Mouse (Mus musculus): ENCODE measurements at regions not wholly inside any gene's neighbourhood (a gene's known extent, or its start where the extent isn't known, plus 50 kb on each side); places are given as distances from the start of the nearest gene placed in this dataset.

DNA sequence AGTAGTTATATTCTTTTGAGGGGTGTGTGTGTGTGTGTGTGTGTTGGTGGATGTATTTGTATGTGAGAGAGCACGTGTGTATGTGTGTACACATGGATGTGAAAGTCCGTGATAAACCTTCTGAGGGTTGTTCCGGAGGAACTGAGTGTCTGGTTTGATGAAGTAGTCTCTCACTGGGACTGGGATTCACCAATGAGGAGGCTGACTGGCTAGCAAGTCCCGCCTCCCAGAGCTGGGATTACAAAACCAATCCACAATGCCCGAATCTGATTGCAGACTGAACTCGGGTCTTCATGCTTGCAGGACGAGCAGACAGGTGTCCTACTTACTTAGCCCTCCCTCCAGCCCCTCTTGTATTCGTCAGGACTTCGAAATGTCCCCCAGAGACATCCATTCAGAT is 289.8 kb downstream of the Cbln4 start:
- Histone ChIP-seq H3K4me2 (ENCODE audit: low read depth) (no peak overlapping the region), H3ac (ENCODE audit: control insufficient read depth, insufficient read length) (no peak overlapping the region), H3K36me3 (ENCODE audit: control insufficient read depth, insufficient read depth) (no peaks in the 10 kb centered on the region), H3K27me3 (ENCODE audit: control insufficient read depth, insufficient read depth, insufficient read length) (no peaks in the 10 kb centered on the region), H3K4me3 (no peak overlapping the region), H3K79me2 (ENCODE audit: control insufficient read depth, insufficient read depth) (no peaks in the 10 kb centered on the region)
- no peak for TF ChIP-seq TCF3 (IDR thresholded peaks at IDR 0.05; ENCODE audit: insufficient read length, low read depth)
- no peak for TF ChIP-seq CEBPB (IDR thresholded peaks at IDR 0.05; ENCODE audit: insufficient read depth, poor library complexity, severe bottlenecking)
- no peak for TF ChIP-seq MYOG (IDR thresholded peaks at IDR 0.05; ENCODE audit: control insufficient read depth in 1 of 3, insufficient read depth in 1 of 3, insufficient read length in 2 of 3, low read depth in 2 of 3)
- no peak for TF ChIP-seq POLR2AphosphoS2 (IDR thresholded peaks at IDR 0.05; ENCODE audit: insufficient read length, low read depth)
- no peak for TF ChIP-seq MAX (IDR thresholded peaks at IDR 0.05; ENCODE audit: low read depth)
- no peak for TF ChIP-seq TCF12 (IDR thresholded peaks at IDR 0.05; ENCODE audit: insufficient read depth, poor library complexity, severe bottlenecking)
- no peak for TF ChIP-seq REST (IDR thresholded peaks at IDR 0.05; ENCODE audit: insufficient read depth, insufficient read length)
- no peak for TF ChIP-seq E2F4 (IDR thresholded peaks at IDR 0.05; ENCODE audit: insufficient read depth)
- no peak for TF ChIP-seq POLR2A (IDR thresholded peaks at IDR 0.05; ENCODE audit: insufficient read length, low read depth)
- TF ChIP-seq MYOD1 (IDR thresholded peaks at IDR 0.05; ENCODE audit: control insufficient read depth in 1 of 3, insufficient read length in 2 of 3, low read depth in 2 of 3) = no peak
- TF ChIP-seq SRF (IDR thresholded peaks at IDR 0.05; ENCODE audit: control insufficient read depth, insufficient read length, low read depth) = no peak
- no peak for TF ChIP-seq USF1 (IDR thresholded peaks at IDR 0.05; ENCODE audit: low read depth)

DNA sequence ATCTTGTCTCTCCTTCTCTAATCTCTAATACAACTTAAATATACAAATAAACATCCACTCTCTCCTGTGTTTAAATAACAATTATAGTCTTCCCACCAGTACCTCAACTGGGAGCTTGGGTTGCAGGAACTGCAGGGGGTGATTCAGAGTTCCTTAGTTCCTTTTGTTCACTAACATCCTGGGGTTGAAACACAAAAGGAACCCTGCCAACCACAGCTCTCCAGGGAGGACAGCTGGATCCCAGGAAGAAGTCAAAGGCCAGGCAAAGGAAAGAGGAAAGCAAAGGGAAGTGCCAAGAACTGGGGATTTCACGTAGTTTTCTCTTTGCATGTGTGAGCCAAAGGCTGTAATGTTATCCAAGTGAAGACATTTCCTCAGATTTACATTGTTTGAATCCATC is 296.1 kb downstream of the Cbln4 start:
- H3ac ChIP-seq (ENCODE audit: control insufficient read depth, insufficient read length) = no peak overlapping the region
- no peak overlapping the region for H3K4me2 ChIP-seq (ENCODE audit: low read depth)
- H3K79me2 ChIP-seq (ENCODE audit: control insufficient read depth, insufficient read depth) = no peaks in the 10 kb centered on the region
- H3K4me3 ChIP-seq = no peak overlapping the region
- no peaks in the 10 kb centered on the region for H3K36me3 ChIP-seq (ENCODE audit: control insufficient read depth, insufficient read depth)
- TF ChIP-seq POLR2AphosphoS2 (IDR thresholded peaks at IDR 0.05; ENCODE audit: insufficient read length, low read depth) (no peak), CEBPB (IDR thresholded peaks at IDR 0.05; ENCODE audit: insufficient read depth, poor library complexity, severe bottlenecking) (no peak), MAX (IDR thresholded peaks at IDR 0.05; ENCODE audit: low read depth) (no peak), SRF (IDR thresholded peaks at IDR 0.05; ENCODE audit: control insufficient read depth, insufficient read length, low read depth) (no peak)
- H3K27me3 ChIP-seq (ENCODE audit: control insufficient read depth, insufficient read depth, insufficient read length) = no peaks in the 10 kb centered on the region

DNA sequence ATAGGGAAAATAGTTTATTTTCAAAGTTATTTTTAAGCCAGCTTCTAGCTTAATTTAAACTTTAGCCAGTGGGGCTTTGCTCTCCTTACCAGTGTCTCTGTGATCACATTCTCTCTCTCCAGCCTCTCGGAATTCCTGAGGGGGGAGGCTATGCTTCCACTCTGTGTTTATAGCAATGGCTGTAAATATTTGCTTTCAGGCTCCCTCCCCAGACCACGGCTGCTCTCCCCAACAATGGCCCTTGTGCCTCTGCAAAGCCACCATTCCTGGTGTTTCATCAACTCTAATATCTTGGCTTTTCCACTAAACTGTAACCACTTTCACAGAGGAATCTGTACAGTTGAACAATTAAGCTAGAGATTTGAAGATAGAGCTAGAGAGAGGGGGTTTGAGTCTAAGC is 300.2 kb downstream of the Cbln4 start:
- Histone ChIP-seq H3K4me3 (no peak overlapping the region), H3K36me3 (ENCODE audit: control insufficient read depth, insufficient read depth) (no peaks in the 10 kb centered on the region), H3K79me2 (ENCODE audit: control insufficient read depth, insufficient read depth) (no peaks in the 10 kb centered on the region), H3ac (ENCODE audit: control insufficient read depth, insufficient read length) (no peak overlapping the region), H3K27me3 (ENCODE audit: control insufficient read depth, insufficient read depth, insufficient read length) (no peaks in the 10 kb centered on the region), H3K4me2 (ENCODE audit: low read depth) (no peak overlapping the region)
- TF ChIP-seq MYOG (IDR thresholded peaks at IDR 0.05; ENCODE audit: control insufficient read depth in 1 of 3, insufficient read depth in 1 of 3, insufficient read length in 2 of 3, low read depth in 2 of 3) = no peak
- no peak for TF ChIP-seq MYOD1 (IDR thresholded peaks at IDR 0.05; ENCODE audit: control insufficient read depth in 1 of 3, insufficient read length in 2 of 3, low read depth in 2 of 3)
- no peak for TF ChIP-seq MAX (IDR thresholded peaks at IDR 0.05; ENCODE audit: low read depth)
- no peak for TF ChIP-seq E2F4 (IDR thresholded peaks at IDR 0.05; ENCODE audit: insufficient read depth)
- no peak for TF ChIP-seq SRF (IDR thresholded peaks at IDR 0.05; ENCODE audit: control insufficient read depth, insufficient read length, low read depth)
- no peak for TF ChIP-seq TCF3 (IDR thresholded peaks at IDR 0.05; ENCODE audit: insufficient read length, low read depth)
- TF ChIP-seq USF1 (IDR thresholded peaks at IDR 0.05; ENCODE audit: low read depth) = no peak
- TF ChIP-seq REST (IDR thresholded peaks at IDR 0.05; ENCODE audit: insufficient read depth, insufficient read length) = no peak
- TF ChIP-seq TCF12 (IDR thresholded peaks at IDR 0.05; ENCODE audit: insufficient read depth, poor library complexity, severe bottlenecking) = no peak
- no peak for TF ChIP-seq POLR2AphosphoS2 (IDR thresholded peaks at IDR 0.05; ENCODE audit: insufficient read length, low read depth)
- TF ChIP-seq POLR2A (IDR thresholded peaks at IDR 0.05; ENCODE audit: insufficient read length, low read depth) = no peak
- TF ChIP-seq CEBPB (IDR thresholded peaks at IDR 0.05; ENCODE audit: insufficient read depth, poor library complexity, severe bottlenecking) = no peak

DNA sequence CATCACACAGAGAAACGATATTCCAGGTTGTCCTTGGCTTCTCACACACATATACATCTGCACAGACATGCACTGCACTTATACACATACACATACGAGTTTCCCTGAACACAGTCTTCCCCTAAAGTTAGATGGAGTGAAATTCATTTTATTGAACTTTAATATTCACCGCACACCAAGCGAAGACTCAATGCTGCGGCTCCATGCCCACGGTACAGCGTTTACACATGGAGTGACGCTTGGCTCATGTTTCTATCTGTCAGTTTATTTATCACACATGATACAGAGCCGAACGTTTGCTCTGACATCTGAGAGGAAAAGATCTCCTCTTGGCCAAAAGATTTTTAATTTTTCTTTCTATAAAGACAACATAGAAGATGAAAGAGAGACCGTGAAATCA is 300.6 kb downstream of the Cbln4 start:
- Histone ChIP-seq H3K36me3 (ENCODE audit: control insufficient read depth, insufficient read depth) (no peaks in the 10 kb centered on the region), H3K4me2 (ENCODE audit: low read depth) (no peak overlapping the region), H3K79me2 (ENCODE audit: control insufficient read depth, insufficient read depth) (no peaks in the 10 kb centered on the region), H3K27me3 (ENCODE audit: control insufficient read depth, insufficient read depth, insufficient read length) (no peaks in the 10 kb centered on the region), H3K4me3 (no peak overlapping the region), H3ac (ENCODE audit: control insufficient read depth, insufficient read length) (no peak overlapping the region)
- TF ChIP-seq MAX (IDR thresholded peaks at IDR 0.05; ENCODE audit: low read depth) = no peak
- no peak for TF ChIP-seq POLR2AphosphoS2 (IDR thresholded peaks at IDR 0.05; ENCODE audit: insufficient read length, low read depth)
- no peak for TF ChIP-seq USF1 (IDR thresholded peaks at IDR 0.05; ENCODE audit: low read depth)
- TF ChIP-seq POLR2A (IDR thresholded peaks at IDR 0.05; ENCODE audit: insufficient read length, low read depth) = no peak
- TF ChIP-seq MYOG (IDR thresholded peaks at IDR 0.05; ENCODE audit: control insufficient read depth in 1 of 3, insufficient read depth in 1 of 3, insufficient read length in 2 of 3, low read depth in 2 of 3) = no peak
- no peak for TF ChIP-seq SRF (IDR thresholded peaks at IDR 0.05; ENCODE audit: control insufficient read depth, insufficient read length, low read depth)
- TF ChIP-seq E2F4 (IDR thresholded peaks at IDR 0.05; ENCODE audit: insufficient read depth) = no peak
- no peak for TF ChIP-seq TCF3 (IDR thresholded peaks at IDR 0.05; ENCODE audit: insufficient read length, low read depth)
- no peak for TF ChIP-seq CEBPB (IDR thresholded peaks at IDR 0.05; ENCODE audit: insufficient read depth, poor library complexity, severe bottlenecking)

DNA sequence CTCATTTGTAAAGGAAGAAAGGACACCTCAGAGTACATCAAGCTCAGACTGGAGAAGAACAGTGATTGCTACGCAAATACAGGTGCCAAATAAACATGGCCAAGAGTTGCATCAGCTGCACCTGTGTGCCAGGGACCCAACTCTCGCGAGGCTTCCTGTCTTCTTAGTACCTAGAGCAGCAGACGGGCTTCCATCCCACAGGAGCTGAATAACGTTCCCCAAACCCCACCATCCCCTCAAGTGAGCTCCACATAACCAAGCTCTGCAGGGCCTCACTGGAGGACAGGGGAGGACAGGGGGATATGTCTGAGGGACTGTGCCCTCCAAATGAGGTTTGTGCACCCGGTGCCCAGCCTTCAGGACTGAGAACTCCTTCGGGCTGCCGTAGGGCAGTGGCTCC is 305.5 kb downstream of the Cbln4 start:
- no peak for TF ChIP-seq TCF3 (IDR thresholded peaks at IDR 0.05; ENCODE audit: insufficient read length, low read depth)
- no peak for TF ChIP-seq CEBPB (IDR thresholded peaks at IDR 0.05; ENCODE audit: insufficient read depth, poor library complexity, severe bottlenecking)
- TF ChIP-seq USF1 (IDR thresholded peaks at IDR 0.05; ENCODE audit: low read depth) = no peak
- TF ChIP-seq E2F4 (IDR thresholded peaks at IDR 0.05; ENCODE audit: insufficient read depth) = no peak
- TF ChIP-seq MYOD1 (IDR thresholded peaks at IDR 0.05; ENCODE audit: control insufficient read depth in 1 of 3, insufficient read length in 2 of 3, low read depth in 2 of 3) = no peak
- TF ChIP-seq MYOG (IDR thresholded peaks at IDR 0.05; ENCODE audit: control insufficient read depth in 1 of 3, insufficient read depth in 1 of 3, insufficient read length in 2 of 3, low read depth in 2 of 3) = no peak
- TF ChIP-seq TCF12 (IDR thresholded peaks at IDR 0.05; ENCODE audit: insufficient read depth, poor library complexity, severe bottlenecking) = no peak
- TF ChIP-seq POLR2AphosphoS2 (IDR thresholded peaks at IDR 0.05; ENCODE audit: insufficient read length, low read depth) = no peak
- TF ChIP-seq MAX (IDR thresholded peaks at IDR 0.05; ENCODE audit: low read depth) = no peak
- no peak for TF ChIP-seq REST (IDR thresholded peaks at IDR 0.05; ENCODE audit: insufficient read depth, insufficient read length)
- no peak for TF ChIP-seq POLR2A (IDR thresholded peaks at IDR 0.05; ENCODE audit: insufficient read length, low read depth)
- TF ChIP-seq SRF (IDR thresholded peaks at IDR 0.05; ENCODE audit: control insufficient read depth, insufficient read length, low read depth) = no peak

More for the DNA sequence above, 305.5 kb downstream of the Cbln4 start:
- H3ac ChIP-seq (ENCODE audit: control insufficient read depth, insufficient read length) = no peak overlapping the region
- no peaks in the 10 kb centered on the region for H3K27me3 ChIP-seq (ENCODE audit: control insufficient read depth, insufficient read depth, insufficient read length)
- no peak overlapping the region for H3K4me3 ChIP-seq
- no peak overlapping the region for H3K4me2 ChIP-seq (ENCODE audit: low read depth)
- no peaks in the 10 kb centered on the region for H3K79me2 ChIP-seq (ENCODE audit: control insufficient read depth, insufficient read depth)
- H3K36me3 ChIP-seq (ENCODE audit: control insufficient read depth, insufficient read depth) = no peaks in the 10 kb centered on the region

Data from myocyte (in vitro differentiated cells).